In genomic region chr6:70911668-70912395, GRCm38 (mm10) we compare ENCODE assay signal across 10 mouse cellular contexts. TPM values are rescaled to one million over a fixed set of nuclear protein-coding genes. Genes with fewer than 3 reads are reported as not detected.
DNase-seq lines count a peak whose midpoint lies in the region; ATAC-seq lines count a peak whose summit lies in the region.
"Had no signal": no experiment of that assay in that cellular context is flagged by ENCODE, and none has a peak within 500 bp of the region (broad histone marks: within the 10 kb centered on the region; RNA-seq: fewer than 3 reads in every experiment).

No protein-coding gene starts in this region.

- H3K4me2 ChIP-seq in midbrain, embryonic 14.5 days (ENCODE audit: low read length) = peak overlapping the region; percentile 36

- H3K27ac ChIP-seq in heart, embryonic 10.5 days = no peak overlapping the region
- H3K27ac ChIP-seq in midbrain, embryonic 14.5 days (replicated peaks; ENCODE audit: low read depth, low read length) = no peak overlapping the region

- peak overlapping the region; percentile 39 for H3K4me3 ChIP-seq in heart, embryonic 10.5 days
- H3K4me3 ChIP-seq in midbrain, embryonic 14.5 days (replicated peaks; ENCODE audit: low read depth, low read length) = no peak overlapping the region

- no peaks in the 10 kb centered on the region for H3K9me3 ChIP-seq in heart, embryonic 10.5 days
- H3K9me3 ChIP-seq in midbrain, embryonic 14.5 days (ENCODE audit: control insufficient read depth, low read length) = no peaks in the 10 kb centered on the region

- H3K4me1 ChIP-seq in heart, embryonic 10.5 days = peaks cover 16% of the 10 kb centered on the region
- H3K4me1 ChIP-seq in midbrain, embryonic 14.5 days (ENCODE audit: control insufficient read depth, insufficient read depth, low read length) = no peaks in the 10 kb centered on the region

- peak; percentile 40; the same call in 1 of the 2 replicates for ATAC-seq in midbrain, embryonic 14.5 days (ENCODE audit: low FRiP score, low TSS enrichment)

- peaks cover 5% of the 10 kb centered on the region; the same call in 1 of the 2 replicates for H3K27me3 ChIP-seq in heart, embryonic 10.5 days (ENCODE audit: insufficient read depth, poor library complexity, severe bottlenecking)
- H3K27me3 ChIP-seq in midbrain, embryonic 14.5 days (ENCODE audit: control insufficient read depth, insufficient read depth, low read length) = no peaks in the 10 kb centered on the region
- H3K27me3 ChIP-seq: CH12.LX had no signal

- peaks cover under 1% of the 10 kb centered on the region; the same call in 1 of the 2 replicates for H3K36me3 ChIP-seq in heart, embryonic 10.5 days
- H3K36me3 ChIP-seq in midbrain, embryonic 14.5 days (ENCODE audit: control insufficient read depth, insufficient read depth, low read length) = 0 out of 2 replicates have a peak, but pooled peaks cover 3% of the 10 kb centered on the region

- WGBS in heart, embryonic 10.5 days = 9% methylated on average over 20 of the region's 20 CpGs
- 16% methylated on average over 20 of the region's 20 CpGs for WGBS in midbrain, embryonic 14.5 days

- no peak for DNase-seq in heart, embryonic 10.5 days (ENCODE audit: low spot score)
- no peak for DNase-seq in heart, adult 8-10 months (ENCODE audit: low spot score)
- peak; percentile 69 for DNase-seq in cerebellum, adult 11 months
- peak; percentile 21 for DNase-seq in forelimb bud, embryonic 11.5 days (ENCODE audit: low read depth, low spot score)
- DNase-seq in layer of hippocampus, postnatal 14 days (ENCODE audit: low spot score in 2 of 2) = peak; percentile 52 to 69
- DNase-seq in midbrain, embryonic 14.5 days = peak; percentile 32
- DNase-seq in urinary bladder, postnatal 4 days (ENCODE audit: low spot score in 2 of 2) = no peak
- DNase-seq in urinary bladder, postnatal 10 days (ENCODE audit: low spot score) = no peak

- no peak overlapping the region for H3K9ac ChIP-seq in midbrain, embryonic 14.5 days (replicated peaks; ENCODE audit: low read length)

RNA-seq across cellular contexts. Expression of gene Tex37, which starts 6.9 kb away (rescaled TPM):
- polyA plus RNA-seq in heart, embryonic 10.5 days (2016; fragmentation: Nextera tagmentation; extraction: Ambion mirVana) = not detected in 2 replicates
- total RNA-seq in heart, adult 8-10 months (2022) = not detected
- not detected for total RNA-seq in layer of hippocampus, postnatal 14 days (2021)
- polyA plus RNA-seq in midbrain, embryonic 14.5 days (2014; fragmentation: Nextera tagmentation; extraction: Ambion mirVana) = not detected in 2 replicates
- total RNA-seq: CH12.LX had no signal

RNA-seq across cellular contexts. Expression of gene Foxi3, which starts 44.5 kb away (rescaled TPM):
- not detected in 2 replicates for polyA plus RNA-seq in heart, embryonic 10.5 days (2016; fragmentation: Nextera tagmentation; extraction: Ambion mirVana)
- total RNA-seq in heart, adult 8-10 months (2022) = not detected
- not detected for total RNA-seq in layer of hippocampus, postnatal 14 days (2021)
- polyA plus RNA-seq in midbrain, embryonic 14.5 days (2014; fragmentation: Nextera tagmentation; extraction: Ambion mirVana) = not detected in 2 replicates
- total RNA-seq: CH12.LX had no signal
- polyA plus RNA-seq: gonadal fat pad, adult 2 months had no signal

Comparison
In these comparisons a context has a peak if more than half of its experiments do, and no peak if none do; other contexts are left out.
1. DNase-seq: peak in cerebellum, adult 11 months (single experiment), forelimb bud, embryonic 11.5 days (single experiment), layer of hippocampus, postnatal 14 days (2 of 2) and midbrain, embryonic 14.5 days (single experiment); none in heart, embryonic 10.5 days (single experiment), heart, adult 8-10 months (single experiment), urinary bladder, postnatal 4 days (0 of 2) and urinary bladder, postnatal 10 days (single experiment).